Mouse (Mus musculus) intestine, postnatal 0 days (tissue): ENCODE measurements around the gene Mapk3. TPM values are rescaled to one million over a fixed set of nuclear protein-coding genes. Genes with fewer than 3 reads are reported as not detected.

Source experiments
- ATAC-seq: fragments of 200-750 bp; cut with Nextera tagmentation; 2 replicates; pipeline ENCODE4 v1.8.0; 2017; ENCODE audit warnings: mild to moderate bottlenecking, moderate TSS enrichment, moderate library complexity
- H3K27ac ChIP-seq: fragments of 300-500 bp; sonication (generic); 2 replicates; pipeline ENCODE4 v1.5.1; 2014; ENCODE audit warnings: mild to moderate bottlenecking, low read depth, low read length, moderate library complexity
- H3K27me3 ChIP-seq: fragments of 300-500 bp; sonication (generic); replicated peaks from 2 replicates; pipeline ENCODE4 v1.6.1; 2014; ENCODE audit warnings: low read length, mixed read lengths; ENCODE audit not compliant: control insufficient read depth, insufficient read depth
- H3K36me3 ChIP-seq: fragments of 300-500 bp; sonication (generic); 2 replicates; pipeline ENCODE4 v1.6.1; 2014; ENCODE audit warnings: mild to moderate bottlenecking, moderate library complexity; ENCODE audit not compliant: control insufficient read depth, insufficient read depth
- H3K4me1 ChIP-seq: fragments of 300-500 bp; sonication (generic); replicated peaks from 2 replicates; pipeline ENCODE4 v1.6.1; 2014; ENCODE audit warnings: antibody characterized with exemption, low read length, mixed read lengths; ENCODE audit not compliant: control insufficient read depth, insufficient read depth
- H3K4me2 ChIP-seq: fragments of 300-500 bp; sonication (generic); replicated peaks from 2 replicates; pipeline ENCODE4 v1.6.1; 2014; ENCODE audit warnings: low read depth, mild to moderate bottlenecking, moderate library complexity
- H3K4me3 ChIP-seq: fragments of 300-500 bp; sonication (generic); 2 replicates; pipeline ENCODE4 v1.5.1; 2014; ENCODE audit warnings: low read depth, low read length
- H3K9ac ChIP-seq: fragments of 300-500 bp; sonication (generic); 2 replicates; pipeline ENCODE4 v1.6.1; 2014; ENCODE audit warnings: mild to moderate bottlenecking, low read depth, low read length
- H3K9me3 ChIP-seq: fragments of 300-500 bp; sonication (generic); 2 replicates; pipeline ENCODE4 v1.6.1; 2016; ENCODE audit warnings: mixed run types; ENCODE audit not compliant: control insufficient read depth
- CTCF ChIP-seq: sonication (generic); IDR thresholded peaks from 2 replicates; pipeline ENCODE4 v1.5.1; 2016; ENCODE audit warnings: low read depth, mild to moderate bottlenecking, control low read depth, antibody characterized with exemption, moderate library complexity
- WGBS: fragments of 180-500 bp; shearing (Covaris S2); extraction: QIAGEN DNeasy Blood & Tissue Kit; methylation state at CpG from one replicate; pipeline ENCODE4 v1.1.7; 2014; 5-methylcytosine and 5-hydroxymethylcytosine counted together
- polyA plus RNA-seq: library from polyadenylated mRNA; unstranded; fragments of >200 nt; fragmentation: Nextera tagmentation; extraction: Ambion mirVana; gene quantifications from 2 replicates; pipeline ENCODE4 v1.2.1, GENCODE M21; 2015

The Mapk3 gene
- polyA plus RNA-seq, 1 experiment from 2014 or later: 131 TPM

- ATAC-seq: no peak
- no peak overlapping the region for H3K4me3 ChIP-seq
- no peaks in the 10 kb centered on the region for H3K27me3 ChIP-seq
- no peak overlapping the region for H3K27ac ChIP-seq
- peak overlapping the region; percentile 37; the same call in 1 of the 2 replicates for H3K9ac ChIP-seq
- 38% methylated on average over 11 of the region's 11 CpGs for WGBS
- H3K36me3 ChIP-seq: peaks cover 19% of the 10 kb centered on the region
- TF ChIP-seq CTCF: no peak
- H3K9me3 ChIP-seq: no peaks in the 10 kb centered on the region
- no peaks in the 10 kb centered on the region for H3K4me1 ChIP-seq
- H3K4me2 ChIP-seq: peak overlapping the region; percentile 77; the same call in 1 of the 2 replicates
These were observed 22.4 kb downstream of the Mapk3 start for GRCm38 (mm10) chr7:126781661-126782370.

DNA sequence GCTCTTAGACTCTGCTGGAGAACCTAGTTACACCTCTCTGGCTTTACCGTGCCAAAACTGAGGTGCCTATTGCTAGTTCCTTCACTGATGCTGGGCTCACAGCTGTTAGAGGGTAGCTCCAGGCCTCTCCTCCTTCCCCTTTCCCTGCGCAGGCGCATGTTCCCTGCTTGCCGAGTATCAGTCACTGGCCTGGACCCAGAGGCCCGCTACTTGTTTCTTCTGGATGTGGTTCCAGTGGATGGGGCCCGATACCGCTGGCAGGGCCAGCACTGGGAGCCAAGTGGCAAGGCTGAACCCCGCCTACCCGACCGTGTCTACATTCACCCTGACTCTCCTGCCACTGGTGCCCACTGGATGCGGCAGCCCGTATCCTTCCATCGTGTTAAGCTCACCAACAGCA lies 23.3 kb downstream of the Mapk3 start:
- H3K4me2 ChIP-seq: no peak overlapping the region
- H3K27ac ChIP-seq: no peak overlapping the region
- no peak overlapping the region for H3K9ac ChIP-seq
- no peak overlapping the region for H3K4me3 ChIP-seq
- H3K36me3 ChIP-seq: peaks cover 28% of the 10 kb centered on the region
- no peaks in the 10 kb centered on the region for H3K9me3 ChIP-seq
- H3K27me3 ChIP-seq: no peaks in the 10 kb centered on the region
- H3K4me1 ChIP-seq: no peaks in the 10 kb centered on the region
- ATAC-seq: no peak
- WGBS: 77% methylated on average over 13 of the region's 13 CpGs
- no peak for TF ChIP-seq CTCF

DNA sequence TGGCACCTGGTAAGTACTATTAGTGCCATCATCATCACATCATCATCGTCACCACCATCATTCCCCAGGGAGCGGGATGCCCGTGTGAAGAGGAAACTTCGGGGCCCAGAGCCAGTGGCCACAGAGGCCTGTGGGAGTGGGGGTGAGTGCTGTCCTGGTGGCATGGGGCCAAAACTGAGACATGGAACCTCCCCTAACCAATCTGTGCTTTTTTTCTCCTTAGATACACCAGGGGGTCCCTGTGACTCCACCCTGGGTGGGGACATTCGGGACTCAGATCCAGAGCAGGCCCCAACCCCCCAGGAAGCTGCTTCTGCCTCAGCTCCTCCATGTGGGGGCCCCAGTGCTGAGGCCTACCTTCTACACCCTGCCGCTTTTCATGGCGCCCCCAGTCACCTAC lies 25.1 kb downstream of the Mapk3 start:
- H3K36me3 ChIP-seq: peaks cover 46% of the 10 kb centered on the region
- H3K4me2 ChIP-seq: no peak overlapping the region
- ATAC-seq: no peak
- H3K9me3 ChIP-seq: no peaks in the 10 kb centered on the region
- H3K4me1 ChIP-seq: no peaks in the 10 kb centered on the region
- no peak overlapping the region for H3K27ac ChIP-seq
- no peak overlapping the region for H3K4me3 ChIP-seq
- TF ChIP-seq CTCF: no peak
- WGBS: 80% methylated on average over 7 of the region's 7 CpGs
- no peak overlapping the region for H3K9ac ChIP-seq
- H3K27me3 ChIP-seq: no peaks in the 10 kb centered on the region

DNA sequence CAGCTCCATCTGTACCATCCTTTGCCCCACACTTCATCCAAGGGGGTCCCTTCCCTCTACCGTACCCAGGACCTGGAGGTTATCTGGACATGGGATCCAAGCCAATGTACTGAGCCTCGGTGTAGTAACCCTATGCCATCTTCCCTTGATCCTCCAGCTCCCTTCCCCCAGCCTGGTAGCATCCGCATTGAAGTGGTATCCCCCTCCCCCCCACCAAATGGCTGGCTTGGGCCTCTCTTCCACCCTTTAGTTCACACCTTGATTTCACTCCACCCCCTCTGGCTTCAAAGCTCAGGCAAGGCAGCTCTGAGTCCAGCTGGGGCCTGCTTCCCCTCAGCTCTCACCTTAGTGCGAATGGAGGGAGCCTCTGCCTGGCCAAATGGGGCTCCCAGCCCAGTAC lies 25.7 kb downstream of the Mapk3 start:
- no peak for ATAC-seq
- 73% methylated on average over 4 of the region's 4 CpGs for WGBS

DNA sequence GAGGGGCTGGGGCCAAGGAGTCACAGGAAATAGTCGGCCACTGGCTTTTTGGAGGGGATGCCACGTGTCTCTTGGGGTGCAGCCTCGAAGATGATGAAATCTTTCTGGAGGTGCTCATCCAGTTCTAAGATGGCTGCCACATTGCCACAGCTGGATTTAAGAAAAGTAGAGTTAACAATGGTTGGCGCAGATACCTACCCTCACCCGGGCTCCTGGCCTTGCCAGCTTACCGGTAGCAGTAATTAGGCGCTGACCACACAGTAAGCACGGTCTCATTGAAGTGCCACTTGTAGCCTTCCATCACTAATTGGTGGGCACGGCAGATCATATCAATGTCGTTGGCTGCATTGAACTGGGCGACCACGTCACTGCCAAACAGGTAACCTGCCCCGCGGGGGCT lies 26.7 kb downstream of the Mapk3 start:
- H3K4me1 ChIP-seq: peaks cover 3% of the 10 kb centered on the region; the same call in 1 of the 2 replicates
- 90% methylated on average over 14 of the region's 14 CpGs for WGBS
- H3K4me3 ChIP-seq: no peak overlapping the region
- H3K36me3 ChIP-seq: peaks cover 53% of the 10 kb centered on the region
- no peak for TF ChIP-seq CTCF
- no peak for ATAC-seq
- no peaks in the 10 kb centered on the region for H3K27me3 ChIP-seq
- H3K27ac ChIP-seq: no peak overlapping the region
- no peaks in the 10 kb centered on the region for H3K9me3 ChIP-seq
- H3K4me2 ChIP-seq: no peak overlapping the region
- no peak overlapping the region for H3K9ac ChIP-seq

More for the DNA sequence above, 25.7 kb downstream of the Mapk3 start:
- H3K27me3 ChIP-seq: no peaks in the 10 kb centered on the region
- peaks cover 52% of the 10 kb centered on the region for H3K36me3 ChIP-seq
- no peak for TF ChIP-seq CTCF
- no peak overlapping the region for H3K27ac ChIP-seq
- H3K9ac ChIP-seq: no peak overlapping the region
- H3K4me3 ChIP-seq: no peak overlapping the region
- no peaks in the 10 kb centered on the region for H3K9me3 ChIP-seq
- no peaks in the 10 kb centered on the region for H3K4me1 ChIP-seq
- no peak overlapping the region for H3K4me2 ChIP-seq

DNA sequence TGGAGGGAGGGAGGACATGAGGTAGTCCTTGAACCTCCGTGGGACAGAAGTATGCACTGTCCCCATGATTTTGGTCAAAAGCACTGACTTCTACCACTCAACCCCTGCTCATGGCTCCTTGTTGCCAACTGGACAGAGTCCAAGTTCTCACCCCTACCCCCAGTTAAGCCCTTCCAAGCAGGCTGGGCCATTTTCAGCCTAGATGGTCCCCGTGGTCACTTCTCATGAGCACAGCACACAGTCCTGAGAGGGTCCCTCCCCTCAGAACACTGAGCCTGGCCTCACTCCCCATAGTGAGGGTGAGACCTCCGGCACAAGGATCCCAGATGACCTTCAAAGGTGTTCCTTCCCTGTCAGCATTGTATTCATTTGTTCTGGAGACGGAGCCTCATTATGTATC lies 29.7 kb downstream of the Mapk3 start:
- peaks cover 3% of the 10 kb centered on the region; the same call in 1 of the 2 replicates for H3K4me1 ChIP-seq
- H3K4me3 ChIP-seq: no peak overlapping the region
- no peak for ATAC-seq
- no peak overlapping the region for H3K9ac ChIP-seq
- no peak for TF ChIP-seq CTCF
- no peak overlapping the region for H3K27ac ChIP-seq
- H3K4me2 ChIP-seq: no peak overlapping the region
- H3K27me3 ChIP-seq: no peaks in the 10 kb centered on the region
- no peaks in the 10 kb centered on the region for H3K9me3 ChIP-seq
- H3K36me3 ChIP-seq: peaks cover 53% of the 10 kb centered on the region
- 84% methylated on average over 4 of the region's 4 CpGs for WGBS
